Mouse (Mus musculus): ENCODE data around the gene Fgfr4. TPM values are rescaled to one million over a fixed set of nuclear protein-coding genes. Genes with fewer than 3 reads are reported as not detected.
A peak's percentile ranks its signal among the peaks of the same experiment; 100 is the strongest.

The Fgfr4 gene
- total RNA-seq (2022) = 10 to 100 TPM; 19.0 to 63.2 (median 35.3) TPM

DNA sequence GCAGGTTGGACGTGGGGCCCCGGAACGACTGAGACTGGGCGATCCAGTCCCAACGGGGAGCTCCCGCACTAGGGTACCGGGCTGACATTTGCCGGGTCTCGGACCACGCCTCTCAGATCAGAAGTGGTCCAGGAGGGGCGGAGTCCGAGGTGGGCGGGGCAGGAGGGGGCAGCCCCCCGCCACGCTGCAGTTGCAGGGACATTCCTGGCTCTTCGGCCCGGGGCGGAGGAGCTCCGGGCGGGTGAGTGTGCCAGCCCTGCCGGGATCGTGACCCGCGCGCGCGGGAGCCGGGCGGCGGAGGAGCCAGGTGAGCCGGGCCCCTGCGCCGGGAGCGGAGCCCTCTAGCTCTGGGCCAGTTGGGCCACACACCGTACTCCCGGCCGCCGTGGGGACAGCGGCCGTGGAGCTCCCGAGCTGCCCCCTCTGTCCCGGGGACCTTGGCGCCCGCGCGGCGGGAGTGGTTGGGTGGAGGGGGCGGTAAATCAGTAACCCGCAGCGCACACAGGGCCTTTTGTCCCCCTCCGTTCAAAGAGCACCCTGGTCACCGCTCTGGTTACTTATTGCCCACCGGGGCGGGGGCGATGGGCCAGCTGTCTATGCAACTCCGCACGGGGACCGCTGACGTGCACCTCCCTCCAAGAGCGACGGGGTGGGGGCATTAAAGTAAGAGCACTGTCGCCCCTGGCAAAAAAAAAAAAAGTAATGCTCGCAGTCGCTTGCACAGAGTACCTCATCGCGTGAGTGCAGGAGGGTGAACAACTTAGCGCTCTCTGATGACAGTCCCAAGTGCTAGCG, at the start of gene Fgfr4:
TSS of gene Fgfr4 (plus strand) at position 20 of the 795 bp plus-strand sequence.
- no peak for DNase-seq

DNA sequence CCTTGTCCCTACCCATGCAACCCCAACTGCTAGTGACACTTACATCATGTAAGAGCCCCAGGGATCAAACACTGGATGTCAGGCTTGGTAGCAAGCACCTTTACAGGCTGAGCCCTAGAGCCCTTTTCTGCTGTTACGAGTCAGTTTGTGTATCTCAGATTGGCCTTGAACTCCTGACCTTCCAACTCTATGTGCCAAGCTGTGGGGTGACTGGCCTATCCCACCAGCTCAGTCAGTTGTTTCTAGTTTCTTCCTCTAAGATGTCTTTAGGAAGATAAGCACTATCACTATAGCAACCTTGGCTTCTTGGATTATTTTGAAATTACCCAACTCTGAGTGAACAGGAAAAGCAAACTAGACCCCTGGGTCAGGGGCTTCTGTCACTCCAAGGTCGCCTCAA, 49.1 kb upstream of the Fgfr4 start:
- no peak for DNase-seq

GRCm38 (mm10) chr13:55105045-55105952, 47.1 kb upstream of the Fgfr4 start, which contains the start of gene Zfp346:
TSS of gene Zfp346 (plus strand) at chr13:55105311.
- peak; percentile 96 for DNase-seq

DNA sequence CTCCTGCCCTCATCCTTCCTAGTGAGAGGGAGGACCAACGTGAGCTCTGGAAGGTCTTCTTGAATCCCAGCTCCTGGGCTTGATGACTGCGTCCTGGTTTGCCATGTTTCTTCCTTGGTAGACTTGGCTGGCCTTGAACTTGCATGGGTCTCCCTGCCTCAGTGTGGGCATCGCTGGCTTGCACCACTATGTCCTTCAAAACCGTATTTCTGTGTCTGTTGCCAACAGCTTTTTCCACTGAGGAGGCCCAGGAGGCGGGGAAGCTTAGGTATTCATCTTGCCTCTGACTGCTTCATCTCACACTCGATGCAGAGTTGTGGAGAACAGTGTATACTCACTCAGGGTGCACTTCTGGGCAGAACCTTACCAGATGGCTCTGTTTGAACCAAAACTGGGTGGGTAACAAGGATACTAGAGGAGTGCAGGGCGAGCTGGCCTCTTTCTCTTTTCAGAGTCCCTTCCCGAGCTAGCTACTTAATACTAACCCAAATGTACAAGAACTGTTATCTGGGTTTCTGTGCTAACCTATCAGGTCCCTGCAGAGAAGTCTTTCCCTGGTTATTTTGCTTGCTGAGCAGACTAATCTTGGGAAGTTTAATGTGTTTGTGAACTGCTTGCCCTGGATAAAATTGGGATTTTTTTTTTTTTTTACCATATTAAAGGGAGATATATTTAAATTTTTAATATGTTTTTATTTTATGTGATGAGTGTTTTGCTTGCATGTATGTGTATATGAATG, 46.3 kb upstream of the Fgfr4 start:
- DNase-seq = peak; percentile 83

DNA sequence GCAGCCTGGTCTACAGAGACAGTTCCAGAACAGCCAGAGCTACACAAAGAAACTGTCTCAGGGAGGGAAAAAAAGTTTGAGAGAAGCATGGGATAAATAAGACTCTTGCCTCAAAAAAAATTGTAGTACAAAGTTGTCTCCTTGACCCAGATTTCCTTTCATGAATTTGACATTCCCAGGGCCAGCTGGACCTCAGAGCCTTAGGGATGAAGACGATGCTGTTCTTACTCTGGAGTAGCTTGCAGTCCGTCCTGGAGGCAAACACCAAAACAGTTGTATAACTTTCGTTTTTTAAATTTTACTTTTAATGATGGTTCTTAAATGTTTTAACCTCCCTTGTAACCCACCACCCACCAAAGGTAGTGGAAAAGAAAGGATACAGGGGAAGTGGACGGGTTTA, 45.3 kb upstream of the Fgfr4 start:
- DNase-seq = no peak

GRCm38 (mm10) chr13:55107694-55108093, 44.7 kb upstream of the Fgfr4 start:
- peak; percentile 79 for DNase-seq

- no peak for DNase-seq
Measured at GRCm38 (mm10) chr13:55114375-55114774, 38.1 kb upstream of the Fgfr4 start.

- DNase-seq = no peak
Measured at GRCm38 (mm10) chr13:55124903-55125302, 27.5 kb upstream of the Fgfr4 start.

GRCm38 (mm10) chr13:55133448-55133847, 19.0 kb upstream of the Fgfr4 start, which contains the start of gene Gm17617:
TSS of gene Gm17617 (minus strand) at chr13:55133548.
- DNase-seq = no peak

GRCm38 (mm10) chr13:55135382-55135781, 17.1 kb upstream of the Fgfr4 start:
- DNase-seq = no peak

GRCm38 (mm10) chr13:55140271-55140670, 12.2 kb upstream of the Fgfr4 start:
- no peak for DNase-seq

DNA sequence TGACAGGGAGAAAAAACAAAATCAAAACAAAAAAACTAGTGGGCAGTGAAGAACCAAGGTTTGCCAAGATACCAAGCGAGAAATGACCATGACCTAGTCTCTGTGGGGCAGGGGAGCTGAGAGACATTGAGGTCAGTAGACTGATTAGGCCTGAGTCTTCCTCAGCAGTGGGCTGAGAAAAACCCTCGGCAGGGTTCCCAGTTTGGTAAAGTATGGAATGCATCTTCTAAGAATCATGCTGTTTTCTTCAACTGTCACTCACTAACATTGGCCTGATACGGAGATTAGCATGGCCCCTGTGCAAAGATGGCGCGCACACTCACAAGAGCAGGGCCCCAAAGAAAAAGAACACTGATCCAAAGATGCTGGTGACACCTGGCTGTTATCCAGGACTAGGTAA, 1.5 kb downstream of the Fgfr4 start:
- DNase-seq = no peak

DNA sequence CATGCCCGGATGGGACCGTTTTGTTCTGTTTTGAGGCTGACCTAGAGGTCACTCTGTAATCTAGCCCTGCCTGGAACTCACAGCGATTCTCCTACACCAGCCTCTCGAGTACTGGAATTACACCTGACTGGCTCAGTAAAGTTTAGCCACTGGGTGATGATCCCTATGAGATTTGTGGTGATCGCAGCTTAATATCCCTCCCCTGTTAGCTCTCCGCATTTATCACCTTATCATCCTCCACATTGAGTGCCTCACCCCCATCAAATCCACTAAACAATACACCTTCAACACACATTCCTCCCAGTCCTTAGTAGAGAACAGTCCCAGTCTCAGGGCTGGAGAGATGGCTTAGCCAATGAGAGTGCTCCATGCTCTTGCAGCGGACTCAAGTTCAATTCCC, 9.9 kb downstream of the Fgfr4 start:
- no peak for DNase-seq

DNA sequence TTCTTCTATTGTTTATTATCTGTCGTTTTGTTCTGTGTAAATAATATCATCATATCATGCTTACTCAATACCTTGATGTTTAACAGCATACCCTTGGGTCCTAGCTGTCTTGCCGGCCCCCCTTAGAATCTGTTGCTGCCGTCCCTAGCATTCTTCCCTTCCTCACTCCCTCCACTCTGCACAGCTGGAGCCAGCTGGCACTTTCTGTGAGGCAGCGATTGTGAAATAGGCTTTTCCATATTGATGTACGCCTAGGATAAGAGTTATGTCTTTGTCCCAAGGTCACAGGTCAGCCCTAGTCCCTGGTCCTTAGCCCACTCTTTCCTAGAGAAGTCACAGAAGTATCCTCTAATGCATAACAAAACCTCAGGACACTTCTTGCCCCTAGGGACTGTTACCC, 11.1 kb downstream of the Fgfr4 start:
- DNase-seq = no peak

DNA sequence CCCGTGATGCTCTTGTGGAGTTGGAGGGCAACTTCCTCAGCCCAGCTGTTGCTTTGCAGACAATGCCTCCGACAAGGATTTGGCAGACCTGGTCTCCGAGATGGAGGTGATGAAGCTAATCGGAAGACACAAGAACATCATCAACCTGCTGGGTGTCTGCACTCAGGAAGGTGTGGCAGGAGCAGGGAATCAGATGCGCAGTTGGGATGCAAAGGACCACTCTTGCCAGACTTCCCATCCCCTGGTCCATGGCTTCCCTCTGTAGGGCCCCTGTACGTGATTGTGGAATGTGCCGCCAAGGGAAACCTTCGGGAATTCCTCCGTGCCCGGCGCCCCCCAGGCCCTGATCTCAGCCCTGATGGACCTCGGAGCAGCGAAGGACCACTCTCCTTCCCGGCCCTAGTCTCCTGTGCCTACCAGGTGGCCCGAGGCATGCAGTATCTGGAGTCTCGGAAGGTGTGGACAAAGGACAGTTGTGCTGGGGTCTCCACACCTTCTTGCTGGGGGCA, 13.4 kb downstream of the Fgfr4 start:
- DNase-seq = no peak

- no peak for DNase-seq
Measured at GRCm38 (mm10) chr13:55166806-55167725, 14.6 kb downstream of the Fgfr4 start.

DNA sequence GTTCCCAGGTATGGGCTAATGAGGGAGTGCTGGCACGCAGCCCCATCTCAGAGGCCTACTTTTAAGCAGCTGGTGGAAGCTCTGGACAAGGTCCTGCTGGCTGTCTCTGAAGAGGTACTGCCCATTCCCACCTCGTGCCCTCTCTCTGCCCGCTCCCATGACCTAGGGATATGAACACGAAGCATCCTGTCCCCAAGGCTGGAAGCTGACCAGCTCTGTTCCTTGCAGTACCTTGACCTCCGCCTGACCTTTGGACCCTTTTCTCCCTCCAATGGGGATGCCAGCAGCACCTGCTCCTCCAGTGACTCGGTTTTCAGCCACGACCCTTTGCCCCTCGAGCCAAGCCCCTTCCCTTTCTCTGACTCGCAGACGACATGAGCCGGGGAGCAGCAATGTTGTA, 15.4 kb downstream of the Fgfr4 start:
- DNase-seq = no peak

DNA sequence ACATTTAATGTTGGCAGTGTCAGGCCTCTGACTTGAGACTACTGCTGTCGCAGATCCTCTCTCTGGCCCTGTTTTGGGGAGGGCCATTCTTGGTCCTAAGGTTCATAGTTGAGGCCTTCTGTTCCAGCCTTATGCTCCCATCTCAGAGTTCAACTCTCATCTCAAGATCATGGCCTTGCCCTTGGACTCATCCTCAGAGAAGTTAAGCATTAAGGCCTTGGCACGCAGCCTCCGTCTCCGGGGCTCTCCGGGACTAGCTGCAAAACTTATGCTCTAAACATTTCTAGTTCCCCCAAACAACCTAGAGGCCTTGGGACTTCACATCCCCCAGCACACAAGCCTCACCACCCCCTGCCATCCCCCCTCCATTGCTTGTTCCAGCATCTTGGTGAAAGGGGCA, 15.8 kb downstream of the Fgfr4 start:
- no peak for DNase-seq

DNA sequence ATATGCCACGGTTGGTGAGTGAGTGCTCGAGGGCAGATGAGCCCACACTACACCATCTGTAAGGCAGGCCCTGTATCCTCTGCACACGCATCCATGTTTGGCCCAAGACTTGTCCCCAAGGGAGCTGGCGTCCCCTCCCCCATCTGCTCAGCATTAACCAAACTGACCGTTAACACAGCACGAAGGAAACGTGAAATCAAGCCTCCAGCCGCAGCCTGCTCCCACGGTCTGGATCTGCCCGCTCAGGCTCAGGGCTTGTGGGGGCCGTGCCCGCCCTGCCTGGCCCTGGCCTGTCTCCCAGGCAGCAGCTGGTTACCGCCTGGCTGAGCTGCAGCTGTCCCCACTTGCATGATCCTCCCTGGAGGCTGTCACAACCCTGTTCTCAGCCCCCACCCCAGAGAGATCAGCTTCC, 16.5 kb downstream of the Fgfr4 start:
- no peak for DNase-seq

DNA sequence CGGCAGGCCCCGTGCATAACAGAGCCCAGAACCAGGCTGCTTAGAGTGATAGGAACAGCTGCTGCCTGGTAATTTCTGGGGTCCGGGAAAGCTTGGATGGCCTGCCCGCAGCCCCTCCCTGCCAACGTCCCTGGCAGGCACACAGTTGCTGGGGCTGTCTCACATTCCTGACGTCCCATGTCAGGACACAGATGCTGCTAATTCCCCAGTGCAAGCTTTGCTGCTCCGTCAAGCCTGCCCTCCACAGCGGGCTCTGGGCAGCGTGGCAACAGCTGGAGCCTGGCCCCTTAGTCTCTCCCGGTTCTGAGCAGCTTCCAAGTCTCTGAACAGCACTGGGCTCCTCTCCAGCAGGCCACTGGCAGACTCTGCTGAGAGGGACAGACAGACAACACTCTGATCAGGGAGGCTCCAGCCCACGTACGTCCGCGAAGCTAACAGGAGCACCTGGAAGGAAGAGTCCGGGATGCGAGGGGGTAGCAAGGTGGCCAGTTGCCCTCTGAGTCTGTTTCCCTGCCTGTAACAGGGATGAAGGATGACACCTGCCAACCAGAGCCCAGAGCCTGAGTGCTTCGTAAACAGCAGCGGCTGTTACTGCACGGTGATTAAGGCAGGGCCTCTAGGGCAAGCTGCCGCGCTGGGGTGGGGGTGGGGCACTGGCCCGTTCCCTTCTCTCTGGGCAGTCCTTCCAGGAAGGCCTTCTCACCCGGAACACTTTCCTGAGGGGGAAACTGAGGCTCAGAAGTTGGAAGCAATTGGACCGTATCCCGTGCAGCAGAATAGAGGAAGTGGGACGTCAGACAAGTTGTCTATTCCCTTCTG, 19.3 kb downstream of the Fgfr4 start:
- DNase-seq = no peak

All from adrenal gland, adult 8-10 months (tissue).